Mouse (Mus musculus): ENCODE results near the gene Ppdpf.

The Ppdpf gene

DNA sequence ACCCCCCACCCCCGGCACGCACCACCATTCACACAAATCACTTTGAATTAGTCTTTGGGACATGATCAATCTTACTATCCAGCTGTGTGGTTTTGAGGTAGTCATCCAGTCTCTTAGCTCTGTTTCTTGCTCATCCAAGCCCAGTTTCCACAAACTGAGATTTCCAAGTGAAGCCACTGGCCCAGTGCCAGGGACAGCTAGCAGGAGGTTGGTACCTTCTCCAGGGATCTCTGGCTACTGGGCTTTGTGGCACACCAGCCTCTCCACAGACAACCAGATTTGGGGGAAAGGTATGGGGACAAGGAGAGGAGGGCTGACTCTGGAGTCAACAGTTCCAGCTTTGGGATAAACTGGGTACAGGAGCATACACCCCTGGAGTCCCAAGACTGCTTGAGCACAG, 33.3 kb downstream of the Ppdpf start:
- DNase-seq: no peak

DNA sequence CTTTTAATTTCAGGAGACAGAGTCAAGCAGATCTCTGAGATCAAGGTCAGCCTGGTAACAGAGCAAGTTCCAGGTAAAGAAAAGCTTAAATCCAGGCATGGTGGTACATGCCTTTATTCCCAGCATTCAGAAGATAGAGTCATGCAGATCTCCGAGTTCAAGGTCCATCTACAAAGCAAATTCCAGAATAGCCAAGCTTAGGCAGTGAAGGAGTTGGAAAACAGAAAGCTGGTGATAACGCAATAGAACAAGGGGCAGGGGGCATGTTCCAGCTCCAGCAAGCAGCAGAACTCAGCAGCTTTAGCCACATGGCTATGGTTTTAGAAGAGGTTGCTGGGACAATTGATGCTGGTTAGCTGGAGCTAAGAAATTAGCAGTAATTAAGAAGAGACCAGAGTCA, 37.9 kb downstream of the Ppdpf start:
- no peak for DNase-seq

GRCm38 (mm10) chr2:181227122-181227521, 40.1 kb downstream of the Ppdpf start:
- no peak for DNase-seq

DNA sequence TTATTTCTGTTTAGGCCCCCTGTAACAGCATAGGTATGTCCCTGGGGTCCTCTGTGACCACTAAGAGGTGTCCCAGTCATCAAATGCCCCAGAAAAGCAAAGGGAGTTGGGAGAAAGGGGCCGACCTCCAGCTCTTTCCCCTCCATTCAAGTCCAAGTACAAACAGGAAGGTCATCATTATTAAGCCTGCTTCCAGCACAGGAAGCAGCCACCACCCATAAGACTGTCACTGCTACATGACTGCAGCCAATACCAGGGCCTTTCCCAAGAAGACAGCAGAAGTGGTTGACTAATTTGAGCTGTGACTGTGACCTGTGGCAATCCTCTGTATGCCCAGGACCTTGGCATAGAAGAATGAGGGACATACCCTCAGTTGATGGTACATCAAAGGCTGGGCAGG, 41.3 kb downstream of the Ppdpf start:
- no peak for DNase-seq

GRCm38 (mm10) chr2:181231171-181231570, 44.1 kb downstream of the Ppdpf start:
- DNase-seq: no peak

DNA sequence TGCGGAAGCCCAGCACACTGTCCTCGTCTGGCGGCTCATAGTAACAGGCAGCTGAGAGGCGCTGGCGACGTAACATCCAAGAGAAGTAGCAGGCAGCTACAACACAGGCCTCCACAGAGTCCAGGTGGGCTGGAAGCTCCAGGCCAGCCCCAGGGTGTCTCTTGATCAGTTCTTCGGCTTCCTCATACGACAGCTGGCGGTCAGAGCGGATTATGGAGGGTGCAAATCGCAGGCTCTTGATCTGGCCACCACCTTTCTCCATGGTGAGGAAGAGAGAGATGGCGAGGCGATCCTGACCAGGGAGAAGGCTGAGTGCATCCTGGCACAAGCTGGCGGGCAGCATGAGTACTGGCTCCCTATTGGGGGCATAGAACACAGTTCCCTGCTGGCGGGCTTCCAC, 46.4 kb downstream of the Ppdpf start:
- DNase-seq: no peak

GRCm38 (mm10) chr2:181234680-181235079, 47.6 kb downstream of the Ppdpf start:
- DNase-seq: no peak

DNA sequence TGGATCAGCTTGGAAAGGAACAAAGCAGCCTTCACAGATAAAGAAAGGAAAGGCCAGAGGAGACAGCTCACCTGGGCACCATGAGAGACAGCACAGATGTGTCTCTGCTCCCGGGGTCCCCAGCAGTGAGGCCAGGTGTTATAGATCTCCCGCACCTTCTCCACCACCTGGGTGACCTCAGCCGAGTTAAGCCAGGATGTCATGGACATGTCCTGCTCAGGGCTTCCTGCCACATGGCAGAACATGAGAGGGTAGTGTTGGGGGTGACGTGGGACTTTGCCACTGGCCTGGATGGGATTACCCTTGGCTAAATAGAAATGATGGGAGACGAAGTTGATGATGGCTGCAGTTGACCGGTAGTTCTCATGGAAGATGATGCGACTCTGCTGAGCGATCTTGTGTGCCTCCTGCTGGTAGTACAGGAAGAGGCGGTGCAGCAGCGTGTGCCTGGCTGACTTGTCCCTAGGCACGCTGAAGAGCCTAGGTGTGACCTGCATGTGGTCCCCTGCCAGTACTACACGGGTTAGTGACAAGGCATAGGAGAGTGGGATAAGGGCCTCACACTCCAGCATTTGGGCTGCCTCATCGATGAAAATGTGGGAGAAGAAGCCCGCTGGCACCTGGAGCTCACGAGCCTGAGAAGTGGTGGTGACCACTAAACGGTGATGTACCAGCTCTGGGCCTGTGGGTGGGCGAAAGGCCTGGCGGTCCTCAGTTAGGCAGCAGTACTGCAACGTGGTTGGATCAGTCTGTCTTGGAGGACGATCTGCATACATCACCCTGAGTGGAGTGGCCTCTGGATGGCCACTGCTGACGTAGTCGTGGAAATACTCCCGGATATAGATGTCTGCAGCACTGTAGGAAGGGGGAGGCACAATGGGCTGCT, 48.9 kb downstream of the Ppdpf start:
- DNase-seq: no peak

GRCm38 (mm10) chr2:181237251-181238014, 50.4 kb downstream of the Ppdpf start:
- DNase-seq: no peak

GRCm38 (mm10) chr2:181238091-181238610, 51.1 kb downstream of the Ppdpf start:
- no peak for DNase-seq

Measured in kidney, adult 8-10 months (tissue).